Mouse (Mus musculus): ENCODE measurements at regions not wholly inside any gene's neighbourhood (a gene's known extent, or its start where the extent isn't known, plus 50 kb on each side); places are given as distances from the start of the nearest gene placed in this dataset.
"Not testable (repeated sequence)": the region's sequence is repeated elsewhere in the genome, so short reads cannot be mapped to it uniquely, and the experiment has no call there.

GRCm38 (mm10) chr6:22716864-22717557 lies 158.3 kb upstream of the Ptprz1 start:
- ATAC-seq = no peak

GRCm38 (mm10) chr6:22716144-22716856 lies 159.0 kb upstream of the Ptprz1 start:
- no peak for ATAC-seq

GRCm38 (mm10) chr6:22698187-22698586 lies 177.1 kb upstream of the Ptprz1 start:
- no peak for ATAC-seq

GRCm38 (mm10) chr6:22688678-22689126 lies 186.6 kb upstream of the Ptprz1 start:
- ATAC-seq = no peak

DNA sequence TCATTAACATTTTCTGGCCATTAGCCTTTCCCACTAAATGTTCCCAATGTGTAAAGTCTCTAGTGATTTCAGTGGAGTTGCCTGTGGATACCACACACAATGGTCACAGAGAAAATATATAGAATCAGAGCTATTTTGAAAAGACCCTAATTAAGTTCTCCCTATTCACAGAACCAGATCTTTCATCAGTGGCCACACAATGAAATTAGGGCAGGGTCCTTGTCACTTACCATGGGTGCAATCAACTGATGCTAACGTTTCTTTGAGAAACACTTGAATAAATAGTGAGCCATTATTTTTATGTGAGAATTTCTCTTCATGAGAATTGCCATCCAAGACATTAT lies 200.7 kb upstream of the Ptprz1 start:
- no peak for ATAC-seq

DNA sequence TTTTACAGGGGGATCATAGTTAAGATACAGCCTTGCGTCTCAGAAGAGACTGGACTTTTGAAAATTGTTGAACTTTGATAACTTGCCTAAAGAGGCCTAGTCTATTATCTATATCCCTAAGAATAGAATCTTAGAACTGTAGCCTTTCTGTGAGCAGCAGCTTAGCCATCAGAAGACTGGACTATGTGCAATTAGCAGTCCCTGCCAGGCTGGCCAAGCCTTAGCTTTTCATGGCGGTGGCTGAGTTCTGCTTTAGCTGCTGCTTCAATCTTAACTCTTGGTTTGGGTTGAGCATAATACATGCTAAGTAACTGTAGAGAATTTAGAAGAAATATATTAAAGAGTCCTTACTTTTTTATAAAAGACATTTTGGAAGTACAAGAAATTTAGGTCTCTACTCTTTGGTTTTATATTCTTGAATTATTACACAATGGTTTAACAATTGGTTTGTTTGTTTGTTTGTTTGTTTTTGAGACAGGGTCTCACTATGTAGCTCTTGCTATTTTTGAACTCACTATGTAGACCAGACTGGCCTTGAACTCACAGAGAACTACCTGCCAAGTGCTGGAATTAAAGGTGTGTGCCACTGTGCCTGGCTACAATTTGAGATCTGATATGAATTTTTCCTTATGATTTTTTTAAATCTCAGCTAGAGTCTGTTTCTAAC lies 201.2 kb upstream of the Ptprz1 start:
- ATAC-seq = no peak

DNA sequence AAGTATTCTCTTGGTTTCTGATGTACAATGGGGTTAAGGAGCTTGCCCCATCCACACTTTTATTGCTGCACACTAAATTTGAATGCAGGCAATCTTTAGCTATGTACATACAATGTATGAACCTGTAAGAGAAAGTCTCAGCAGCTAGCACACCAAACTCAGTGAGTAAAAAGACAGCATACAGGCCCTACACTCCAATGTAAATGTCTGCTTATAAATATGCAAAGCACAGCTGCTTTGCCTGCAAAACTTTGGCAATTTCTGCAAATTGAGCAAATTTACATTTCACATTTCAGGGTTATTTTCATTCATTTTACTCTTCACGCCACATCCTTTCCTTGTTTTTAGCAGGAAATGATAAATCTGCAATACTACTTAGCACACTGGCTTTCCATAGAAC lies 203.8 kb upstream of the Ptprz1 start:
- ATAC-seq = no peak

GRCm38 (mm10) chr6:22668190-22668975 lies 206.9 kb upstream of the Ptprz1 start:
- no peak for ATAC-seq

GRCm38 (mm10) chr6:22657401-22657800 lies 217.9 kb upstream of the Ptprz1 start:
- ATAC-seq = not testable (repeated sequence)

- ATAC-seq = no peak
Observed at GRCm38 (mm10) chr6:22640100-22640499, 235.2 kb upstream of the Ptprz1 start.

DNA sequence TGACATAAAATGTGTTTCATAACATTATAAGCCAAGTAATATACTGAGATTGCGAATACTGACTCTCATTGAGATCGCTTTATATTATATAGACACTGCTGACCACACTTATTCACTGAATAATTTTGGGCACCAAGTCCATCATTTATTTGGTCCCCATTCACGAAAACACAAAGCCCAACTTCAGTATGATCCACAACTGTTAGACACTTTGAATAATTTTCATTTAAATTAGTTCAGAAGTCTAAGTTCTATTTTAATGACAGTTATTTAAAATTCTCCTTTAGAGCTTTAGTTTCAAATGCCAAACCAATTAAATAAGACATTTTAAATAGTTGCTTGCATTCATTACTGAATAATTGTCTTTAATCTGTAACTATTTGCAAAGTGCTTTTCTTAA lies 240.2 kb upstream of the Ptprz1 start:
- ATAC-seq = no peak

DNA sequence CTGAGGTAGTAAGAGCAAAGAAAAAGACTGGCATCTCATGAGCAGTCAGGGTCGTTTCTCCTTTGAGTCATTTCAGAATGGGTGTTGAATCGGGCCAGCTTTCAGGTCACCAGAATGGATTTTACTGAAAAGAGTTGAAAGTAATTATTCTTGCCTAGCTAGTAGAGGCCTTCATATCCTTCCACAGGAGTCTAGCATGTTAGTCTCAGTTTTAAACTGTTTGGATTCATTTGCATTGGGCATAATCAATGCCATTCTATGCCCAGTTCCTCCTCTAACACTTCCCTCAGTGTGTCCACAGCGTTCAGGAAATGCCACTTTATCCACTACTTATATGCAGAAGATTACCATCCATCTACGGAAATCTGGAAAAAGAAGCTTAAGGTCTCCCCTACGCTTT lies 240.6 kb upstream of the Ptprz1 start:
- no peak for ATAC-seq

GRCm38 (mm10) chr6:22591592-22591991 lies 235.5 kb upstream of the Fam3c start:
- no peak for ATAC-seq

GRCm38 (mm10) chr6:22584851-22585250 lies 228.8 kb upstream of the Fam3c start:
- no peak for ATAC-seq

GRCm38 (mm10) chr6:22572925-22573324 lies 216.9 kb upstream of the Fam3c start:
- ATAC-seq = no peak

DNA sequence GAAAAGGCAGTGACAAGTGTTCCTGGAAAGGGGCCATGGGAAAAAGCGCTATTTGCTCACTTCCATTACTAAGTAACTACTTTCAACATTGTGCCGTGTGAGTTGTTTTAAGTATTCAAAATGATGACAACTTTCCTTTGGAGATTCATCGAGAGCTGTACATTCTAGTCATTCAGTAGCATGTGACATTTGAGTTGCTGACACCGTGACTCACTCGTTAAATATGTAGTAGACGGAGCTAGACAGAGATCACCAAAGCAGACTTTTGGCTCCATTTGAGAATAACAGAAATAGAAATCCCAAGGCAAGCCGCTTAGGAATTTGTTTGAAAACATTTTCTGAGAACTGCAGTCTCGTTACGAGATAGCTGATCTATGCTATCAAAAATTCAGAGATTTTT lies 211.8 kb upstream of the Fam3c start:
- ATAC-seq = no peak

- ATAC-seq = no peak
Observed at GRCm38 (mm10) chr6:22548296-22549245, 192.5 kb upstream of the Fam3c start.

GRCm38 (mm10) chr6:22541603-22542002 lies 185.6 kb upstream of the Fam3c start:
- ATAC-seq = no peak

GRCm38 (mm10) chr6:22538254-22538653 lies 182.2 kb upstream of the Fam3c start:
- no peak for ATAC-seq

GRCm38 (mm10) chr6:22524384-22524783 lies 168.3 kb upstream of the Fam3c start:
- ATAC-seq = no peak

GRCm38 (mm10) chr6:22523582-22524234 lies 167.7 kb upstream of the Fam3c start:
- no peak for ATAC-seq

Measured in activated CD4-positive, CD25-positive, alpha-beta regulatory T cell, adult 4 months (primary cell).